Mouse (Mus musculus) heart, embryonic 14.5 days (tissue): Measurements from ENCODE around the gene Bcl11a. TPM values are rescaled to one million over a fixed set of nuclear protein-coding genes. Genes with fewer than 3 reads are reported as not detected.

Experiments used
- ATAC-seq: fragments of 200-750 bp; cut with Nextera tagmentation; 2 replicates; pipeline ENCODE4 v1.8.0; 2017; ENCODE audit warnings: low read depth, moderate TSS enrichment; ENCODE audit not compliant: insufficient number of reproducible peaks, insufficient read depth, low FRiP score
- H3K27ac ChIP-seq, 2 experiments: fragments of 200-500 bp in 1 of 2; fragments of 300-500 bp in 1 of 2; sonication (generic) in 1 of 2; replicated peaks in 1 of 2; 2 replicates each; pipeline ENCODE4 v1.5.1; 2012 to 2014; ENCODE audit warnings: low read depth in 2 of 2, low read length in 2 of 2, control low read depth in 1 of 2, mild to moderate bottlenecking in 1 of 2, mixed read lengths in 1 of 2; ENCODE audit not compliant: control insufficient read depth in 1 of 2, insufficient read depth in 1 of 2
- H3K27me3 ChIP-seq: fragments of 300-500 bp; sonication (generic); 2 replicates; pipeline ENCODE4 v1.6.1; 2014; ENCODE audit warnings: mild to moderate bottlenecking, low read length, control low read depth; ENCODE audit not compliant: control insufficient read depth, insufficient read depth
- H3K36me3 ChIP-seq: fragments of 300-500 bp; sonication (generic); 2 replicates; pipeline ENCODE4 v1.6.1; 2014; ENCODE audit warnings: mild to moderate bottlenecking, control low read depth, low read length, mixed read lengths; ENCODE audit not compliant: control insufficient read depth, insufficient read depth
- H3K4me1 ChIP-seq, 2 experiments: fragments of 200-500 bp in 1 of 2; fragments of 300-500 bp in 1 of 2; sonication (generic) in 1 of 2; 2 replicates each; pipeline ENCODE4 v1.6.1; 2012 to 2014; ENCODE audit warnings: low read length in 2 of 2, control low read depth in 1 of 2, mixed read lengths in 1 of 2; ENCODE audit not compliant: control insufficient read depth in 2 of 2, insufficient read depth in 2 of 2
- H3K4me2 ChIP-seq: fragments of 300-500 bp; sonication (generic); 2 replicates; pipeline ENCODE4 v1.6.1; 2014; ENCODE audit warnings: mild to moderate bottlenecking, low read length
- H3K4me3 ChIP-seq, 2 experiments: fragments of 200-500 bp in 1 of 2; fragments of 300-500 bp in 1 of 2; sonication (generic) in 1 of 2; 2 replicates each; pipeline ENCODE4 v1.5.1; 2012 to 2014; ENCODE audit warnings: low read length in 2 of 2, mild to moderate bottlenecking in 2 of 2, control low read depth in 1 of 2, low read depth in 1 of 2, moderate library complexity in 1 of 2; ENCODE audit not compliant: control insufficient read depth in 1 of 2, insufficient read depth in 1 of 2
- H3K9ac ChIP-seq: fragments of 300-500 bp; sonication (generic); 2 replicates; pipeline ENCODE4 v1.6.1; 2014; ENCODE audit warnings: mild to moderate bottlenecking, low read length
- H3K9me3 ChIP-seq: fragments of 300-500 bp; sonication (generic); 2 replicates; pipeline ENCODE4 v1.6.1; 2016; ENCODE audit warnings: low read length, control low read depth; ENCODE audit not compliant: control insufficient read depth
- WGBS: fragments of 180-500 bp; shearing (Covaris S2); extraction: QIAGEN DNeasy Blood & Tissue Kit; methylation state at CpG from one replicate; pipeline ENCODE4 v1.1.7; 2014; 5-methylcytosine and 5-hydroxymethylcytosine counted together
- polyA plus RNA-seq: library from polyadenylated mRNA; unstranded; fragments of >200 nt; fragmentation: Nextera tagmentation; extraction: Ambion mirVana; gene quantifications from 2 replicates; pipeline ENCODE4 v1.2.1, GENCODE M21; 2014

Bcl11a gene
- polyA plus RNA-seq, 1 experiment from 2014 or later, result 17.3 TPM

DNA sequence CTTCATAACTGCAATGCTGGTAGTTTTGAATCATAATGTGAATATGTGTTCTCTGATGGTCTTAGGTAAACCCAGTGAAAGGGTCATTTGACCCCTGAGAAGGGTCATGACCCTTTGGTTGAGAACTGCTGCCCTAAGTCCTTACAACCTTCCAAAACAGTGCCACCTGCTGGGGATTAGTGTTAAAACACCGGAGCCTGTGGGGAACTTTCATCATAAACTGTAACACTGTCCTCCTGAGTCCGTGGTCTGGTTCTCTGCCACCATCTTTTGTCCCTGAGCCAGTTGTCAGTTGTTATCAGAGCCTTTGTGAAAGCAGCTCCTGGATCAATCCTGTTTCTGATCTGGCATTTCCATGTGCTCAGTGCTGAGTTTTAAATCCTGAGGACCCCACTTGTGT, 62.1 kb downstream of the Bcl11a start:
- Histone ChIP-seq H3K27me3 (no peaks in the 10 kb centered on the region), H3K9ac (no peak overlapping the region), H3K4me1 (peaks cover 19 to 41% of the 10 kb centered on the region in 2 experiments), H3K36me3 (no peaks in the 10 kb centered on the region), H3K27ac (no peak overlapping the region), H3K4me2 (no peak overlapping the region), H3K4me3 (no peak overlapping the region), H3K9me3 (0 out of 2 replicates have a peak, but pooled peaks cover 4% of the 10 kb centered on the region)
- 90% methylated on average over 2 of the region's 2 CpGs for WGBS
- no peak for ATAC-seq

GRCm38 (mm10) chr11:24140948-24141347, 63.1 kb downstream of the Bcl11a start:
- Histone ChIP-seq H3K27ac (no peak overlapping the region), H3K9me3 (0 out of 2 replicates have a peak, but pooled peaks cover 4% of the 10 kb centered on the region), H3K4me3 (no peak overlapping the region), H3K4me2 (no peak overlapping the region), H3K4me1 (peaks cover 18 to 37% of the 10 kb centered on the region in 2 experiments), H3K27me3 (no peaks in the 10 kb centered on the region), H3K36me3 (no peaks in the 10 kb centered on the region), H3K9ac (no peak overlapping the region)
- 92% methylated on average over 2 of the region's 2 CpGs for WGBS
- ATAC-seq, result no peak

GRCm38 (mm10) chr11:24141479-24142251, 63.8 kb downstream of the Bcl11a start:
- no peaks in the 10 kb centered on the region for H3K36me3 ChIP-seq
- 0 out of 2 replicates have a peak, but pooled peaks cover 4% of the 10 kb centered on the region for H3K9me3 ChIP-seq
- ATAC-seq, result peak; percentile 9; the same call in 1 of the 2 replicates
- H3K9ac ChIP-seq, result no peak overlapping the region
- peaks cover 15 to 30% of the 10 kb centered on the region in 2 experiments for H3K4me1 ChIP-seq
- H3K4me3 ChIP-seq, result no peak overlapping the region
- no peak overlapping the region for H3K4me2 ChIP-seq
- H3K27me3 ChIP-seq, result no peaks in the 10 kb centered on the region
- whole genome bisulfite sequencing, result 75% methylated on average over 10 of the region's 10 CpGs
- no peak overlapping the region for H3K27ac ChIP-seq

- no peak overlapping the region for H3K9ac ChIP-seq
- no peaks in the 10 kb centered on the region for H3K36me3 ChIP-seq
- H3K9me3 ChIP-seq, result 0 out of 2 replicates have a peak, but pooled peaks cover 4% of the 10 kb centered on the region
- H3K27me3 ChIP-seq, result no peaks in the 10 kb centered on the region
- ATAC-seq, result no peak
- H3K27ac ChIP-seq, result no peak overlapping the region
- 32% methylated on average over 9 of the region's 9 CpGs for WGBS
- peaks cover 11 to 23% of the 10 kb centered on the region in 2 experiments for H3K4me1 ChIP-seq
- no peak overlapping the region for H3K4me3 ChIP-seq
- H3K4me2 ChIP-seq, result no peak overlapping the region
Measured at GRCm38 (mm10) chr11:24142316-24142715, 64.5 kb downstream of the Bcl11a start.

GRCm38 (mm10) chr11:24144159-24144946, 66.5 kb downstream of the Bcl11a start:
- 77% methylated on average over 16 of the region's 16 CpGs for WGBS
- H3K4me3 ChIP-seq, result no peak overlapping the region
- H3K4me1 ChIP-seq, result peaks cover 7 to 20% of the 10 kb centered on the region in 2 experiments
- no peak overlapping the region for H3K27ac ChIP-seq
- no peak overlapping the region for H3K9ac ChIP-seq
- no peak for ATAC-seq
- no peaks in the 10 kb centered on the region for H3K27me3 ChIP-seq
- H3K36me3 ChIP-seq, result no peaks in the 10 kb centered on the region
- H3K4me2 ChIP-seq, result no peak overlapping the region
- H3K9me3 ChIP-seq, result 0 out of 2 replicates have a peak, but pooled peaks cover 4% of the 10 kb centered on the region

DNA sequence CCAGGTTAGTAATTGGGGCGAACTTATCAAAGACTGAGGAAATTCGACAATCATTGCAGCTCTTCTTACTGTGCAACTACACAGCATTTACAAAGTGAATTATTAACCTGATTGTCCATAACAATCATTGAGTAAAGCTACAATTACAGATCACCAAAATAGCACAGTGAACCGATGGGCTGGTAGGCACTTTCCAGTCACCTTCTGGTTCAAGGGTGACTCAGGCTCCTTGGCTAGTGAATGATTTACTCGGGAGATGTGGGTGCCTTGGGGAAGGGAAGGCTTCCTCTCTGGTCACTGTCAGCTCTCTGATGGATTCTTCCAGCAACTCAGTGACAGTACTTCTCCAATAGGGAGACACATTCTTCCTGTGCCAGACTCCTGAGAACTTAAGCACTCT, 68.2 kb downstream of the Bcl11a start:
- no peak for ATAC-seq
- Histone ChIP-seq H3K4me3 (no peak overlapping the region), H3K9me3 (no peaks in the 10 kb centered on the region), H3K9ac (no peak overlapping the region), H3K36me3 (no peaks in the 10 kb centered on the region), H3K4me2 (no peak overlapping the region), H3K27me3 (no peaks in the 10 kb centered on the region), H3K27ac (no peak overlapping the region), H3K4me1 (peaks cover 7 to 14% of the 10 kb centered on the region in 2 experiments)
- 80% methylated on average over 4 of the region's 4 CpGs for WGBS

DNA sequence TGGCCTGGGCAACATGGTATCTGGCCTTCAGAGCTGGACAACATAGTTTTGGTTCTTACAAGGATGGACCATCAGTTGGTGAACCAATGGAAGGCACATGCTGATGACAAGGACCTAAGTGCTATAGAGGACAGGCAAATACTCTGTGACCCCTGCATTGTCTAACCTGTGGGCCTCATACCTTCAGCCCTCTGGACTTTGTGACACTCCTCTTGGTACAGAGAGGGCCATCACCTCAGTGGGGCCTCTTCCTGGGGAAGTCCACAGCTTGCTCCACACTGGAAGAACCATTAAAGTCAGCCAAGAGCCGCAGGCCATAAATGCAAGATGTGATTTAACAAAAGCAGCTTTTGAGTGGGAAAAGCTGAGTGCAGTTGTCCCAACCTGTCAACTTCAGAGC, 68.6 kb downstream of the Bcl11a start:
- Histone ChIP-seq H3K4me2 (no peak overlapping the region), H3K4me1 (peaks cover 7 to 12% of the 10 kb centered on the region in 2 experiments), H3K27me3 (no peaks in the 10 kb centered on the region), H3K4me3 (no peak overlapping the region), H3K9ac (no peak overlapping the region), H3K9me3 (no peaks in the 10 kb centered on the region), H3K36me3 (no peaks in the 10 kb centered on the region), H3K27ac (no peak overlapping the region)
- 86% methylated on average over 1 of the region's 1 CpGs for WGBS
- ATAC-seq, result no peak
